Mouse (Mus musculus) heart, postnatal 0 days (tissue): ENCODE results near the gene Papln. TPM values are rescaled to one million over a fixed set of nuclear protein-coding genes. Genes with fewer than 3 reads are reported as not detected.

Experiments used
- ATAC-seq: fragments of 200-750 bp; cut with Nextera tagmentation; 2 replicates; pipeline ENCODE4 v1.8.0; 2017; ENCODE audit warnings: low read depth, moderate number of reproducible peaks, moderate library complexity; ENCODE audit not compliant: insufficient read depth
- DNase-seq: peaks from one replicate; pipeline ENCODE4 v3.0.0-alpha.2; 2016; ENCODE audit warnings: low spot score
- H3K27ac ChIP-seq: fragments of 300-500 bp; sonication (generic); 2 replicates; pipeline ENCODE4 v1.5.1; 2014; ENCODE audit warnings: low read depth, mild to moderate bottlenecking
- H3K27me3 ChIP-seq: fragments of 300-500 bp; sonication (generic); 2 replicates; pipeline ENCODE4 v1.6.1; 2014; ENCODE audit warnings: low read length, mixed read lengths; ENCODE audit not compliant: control insufficient read depth, insufficient read depth
- H3K36me3 ChIP-seq: fragments of 300-500 bp; sonication (generic); replicated peaks from 2 replicates; pipeline ENCODE4 v1.6.1; 2014; ENCODE audit warnings: low read length, mixed read lengths; ENCODE audit not compliant: control insufficient read depth, insufficient read depth
- H3K4me1 ChIP-seq: fragments of 300-500 bp; sonication (generic); 2 replicates; pipeline ENCODE4 v1.6.1; 2014; ENCODE audit warnings: antibody characterized with exemption; ENCODE audit not compliant: control insufficient read depth, insufficient read depth
- H3K4me2 ChIP-seq: fragments of 300-500 bp; sonication (generic); 2 replicates; pipeline ENCODE4 v1.6.1; 2014; ENCODE audit warnings: low read depth, mild to moderate bottlenecking, low read length, moderate library complexity
- H3K4me3 ChIP-seq: fragments of 300-500 bp; sonication (generic); 2 replicates; pipeline ENCODE4 v1.5.1; 2014; ENCODE audit warnings: low read depth, low read length
- H3K9ac ChIP-seq: fragments of 300-500 bp; sonication (generic); replicated peaks from 2 replicates; pipeline ENCODE4 v1.6.1; 2014; ENCODE audit warnings: low read depth, low read length, mixed read lengths
- H3K9me3 ChIP-seq: fragments of 300-500 bp; sonication (generic); replicated peaks from 2 replicates; pipeline ENCODE4 v1.6.1; 2016; ENCODE audit warnings: low read length; ENCODE audit not compliant: control insufficient read depth
- CTCF ChIP-seq: IDR thresholded peaks from 2 replicates; pipeline ENCODE4 v1.5.1; 2016; ENCODE audit warnings: antibody characterized with exemption, control low read depth, low read depth
- EP300 ChIP-seq: IDR thresholded peaks from 2 replicates; pipeline ENCODE4 v1.6.1; 2016; ENCODE audit warnings: antibody characterized with exemption, low read depth
- WGBS: fragments of 180-500 bp; shearing (Covaris S2); extraction: QIAGEN DNeasy Blood & Tissue Kit; methylation state at CpG from one replicate; pipeline ENCODE4 v1.1.7; 2014; 5-methylcytosine and 5-hydroxymethylcytosine counted together
- polyA plus RNA-seq: library from polyadenylated mRNA; unstranded; fragments of >200 nt; fragmentation: Nextera tagmentation; extraction: Ambion mirVana; gene quantifications from 2 replicates; pipeline ENCODE4 v1.2.1, GENCODE M21; 2015
- total RNA-seq: library from RNA; depleted of rRNA; stranded (reverse); fragments of >200 nt; gene quantifications from 2 replicates; pipeline ENCODE4 v1.2.3, GENCODE M21; 2014; ENCODE audit warnings: low replicate concordance; rRNA removed

Gene Papln
- 11.7 and 13.1 TPM in 2 replicates for total RNA-seq
- polyA plus RNA-seq: 1.2 and 1.4 TPM in 2 replicates

DNA sequence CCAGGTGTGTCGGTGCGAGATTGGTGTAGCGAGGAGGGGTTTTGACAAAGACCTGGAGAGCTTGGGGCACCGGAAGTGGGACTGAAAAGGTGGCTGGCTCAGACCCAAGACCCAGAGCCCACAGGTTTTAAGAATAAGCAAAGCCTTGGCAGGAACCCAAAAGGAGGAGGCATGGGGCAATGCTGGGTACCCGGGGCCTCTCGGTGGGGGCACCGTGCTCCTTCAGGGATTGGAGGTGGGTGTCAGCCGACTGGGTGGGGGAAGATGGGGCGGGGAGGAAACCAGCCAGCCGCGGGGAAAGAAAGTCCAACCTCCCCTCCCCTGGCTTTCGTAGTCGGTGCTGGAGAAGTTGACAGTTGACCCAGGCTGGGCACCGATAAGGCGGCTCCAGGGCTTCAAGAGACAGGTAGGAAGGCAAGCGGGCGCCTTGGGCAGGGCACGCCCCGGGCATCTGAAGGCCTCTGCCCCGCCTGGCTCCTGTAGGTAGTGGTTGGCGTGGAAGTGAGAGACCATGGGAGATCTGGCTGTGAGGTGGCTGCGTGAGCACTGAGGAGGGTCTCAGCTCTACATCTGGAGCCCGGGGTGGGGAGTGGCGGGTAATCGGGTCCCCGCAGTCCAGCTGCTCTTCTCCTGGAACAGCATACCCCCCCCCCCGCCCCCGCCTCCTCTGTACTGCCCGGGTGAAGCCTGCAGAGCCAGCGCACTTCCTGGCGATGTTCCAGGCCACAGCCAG is at the start of gene Papln:
Gene Papln (plus strand): TSS at position 324 of the 733 bp plus-strand sequence.
- H3K4me2 ChIP-seq: peak within 1 kb of the TSS; percentile 71
- peak within 1 kb of the TSS; percentile 42 for H3K4me3 ChIP-seq
- no peaks in the 10 kb centered on the region for H3K4me1 ChIP-seq
- TF ChIP-seq EP300 (no peak), CTCF (no peak)
- peak; percentile 24; the same call in 1 of the 2 replicates for ATAC-seq
- H3K27me3 ChIP-seq: 0 out of 2 replicates have a peak, but pooled peaks cover 7% of the 10 kb centered on the region
- 0 out of 2 replicates have a peak within 1 kb of the TSS, but pooled peaks have one; percentile 35 for H3K27ac ChIP-seq
- DNase-seq: no peak
- H3K9ac ChIP-seq: peak within 1 kb of the TSS; percentile 14; the same call in 1 of the 2 replicates
- H3K9me3 ChIP-seq: no peaks in the 10 kb centered on the region
- 4% methylated on average over 31 of the region's 31 CpGs for WGBS
- no peaks in the 10 kb centered on the region for H3K36me3 ChIP-seq

DNA sequence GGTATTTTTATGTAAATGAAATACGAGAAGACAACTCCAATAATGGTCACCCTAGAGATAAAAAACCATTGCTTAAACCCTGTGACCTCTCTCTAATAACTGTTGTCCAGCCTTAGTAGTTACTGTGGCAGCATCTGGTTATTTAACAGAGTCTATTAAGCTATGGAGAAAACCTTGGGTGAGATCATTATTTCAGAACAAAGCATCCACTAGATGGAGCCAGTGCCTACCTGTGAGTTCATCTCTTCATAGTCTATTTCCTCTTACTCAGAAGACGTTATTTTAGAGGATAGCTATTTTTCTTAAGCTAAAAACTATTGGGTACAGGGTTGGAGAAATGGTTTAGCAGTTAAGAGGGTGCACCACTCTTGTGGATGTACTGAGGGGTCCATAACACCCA is 49.7 kb upstream of the Papln start:
- Histone ChIP-seq H3K4me3 (no peak overlapping the region), H3K4me2 (no peak overlapping the region), H3K4me1 (no peaks in the 10 kb centered on the region), H3K9me3 (no peaks in the 10 kb centered on the region), H3K27ac (no peak overlapping the region), H3K27me3 (no peaks in the 10 kb centered on the region), H3K36me3 (peaks cover 72% of the 10 kb centered on the region), H3K9ac (no peak overlapping the region)
- 43% methylated on average over 2 of the region's 2 CpGs for WGBS
- DNase-seq: peak; percentile 55
- 0 out of 2 replicates have a peak, but pooled peaks have one; percentile 44 for ATAC-seq
- TF ChIP-seq CTCF (peak; percentile 77), EP300 (no peak)

DNA sequence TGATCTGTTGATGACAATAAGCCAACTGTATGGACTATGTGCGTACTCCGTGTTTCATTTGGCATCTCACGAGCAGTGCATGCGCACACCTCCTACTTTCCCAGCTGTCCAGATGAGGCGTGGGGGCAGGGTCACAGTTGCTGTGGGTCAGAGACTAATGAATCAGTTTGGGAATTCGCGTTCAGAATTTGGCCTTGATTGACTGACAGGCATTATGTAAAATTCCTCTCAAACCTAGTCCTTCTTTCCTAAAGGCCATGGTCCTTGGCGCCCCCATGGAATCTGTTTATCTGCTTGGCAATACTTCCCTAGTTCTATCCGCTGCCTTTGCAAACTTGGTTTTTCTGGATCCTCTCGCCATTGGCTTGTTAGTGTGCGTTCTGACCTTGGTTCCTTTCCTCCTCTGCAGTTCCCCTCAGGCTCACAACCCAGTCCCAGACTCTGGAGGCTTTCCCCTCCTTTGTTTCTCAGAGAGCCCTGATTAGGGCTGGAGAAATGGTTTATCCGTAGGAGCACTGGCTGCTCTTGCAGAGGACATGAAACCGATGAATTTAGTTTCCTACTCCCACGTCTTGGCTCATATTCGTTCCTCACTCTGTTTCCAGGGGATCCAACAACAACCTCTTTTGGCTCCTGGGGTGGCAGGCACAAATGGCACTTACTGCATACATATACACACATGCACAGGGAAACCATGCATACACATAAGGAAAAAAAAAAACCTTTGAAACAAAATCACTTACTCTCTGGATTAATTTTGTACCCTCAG is 46.8 kb upstream of the Papln start:
- 77% methylated on average over 15 of the region's 15 CpGs for WGBS
- no peak overlapping the region for H3K4me3 ChIP-seq
- H3K4me1 ChIP-seq: no peaks in the 10 kb centered on the region
- DNase-seq: no peak
- H3K36me3 ChIP-seq: peaks cover 76% of the 10 kb centered on the region
- H3K27ac ChIP-seq: peak overlapping the region; percentile 28
- H3K9ac ChIP-seq: no peak overlapping the region
- H3K27me3 ChIP-seq: no peaks in the 10 kb centered on the region
- H3K9me3 ChIP-seq: no peaks in the 10 kb centered on the region
- no peak overlapping the region for H3K4me2 ChIP-seq
- ATAC-seq: no peak
- TF ChIP-seq CTCF (no peak), EP300 (no peak)

- Histone ChIP-seq H3K27me3 (no peaks in the 10 kb centered on the region), H3K27ac (no peak overlapping the region), H3K36me3 (peaks cover 72% of the 10 kb centered on the region), H3K9me3 (no peaks in the 10 kb centered on the region), H3K4me3 (no peak overlapping the region), H3K9ac (no peak overlapping the region), H3K4me1 (no peaks in the 10 kb centered on the region), H3K4me2 (no peak overlapping the region)
- WGBS: 96% methylated on average over 1 of the region's 1 CpGs
- TF ChIP-seq CTCF: no peak
- no peak for TF ChIP-seq EP300
- DNase-seq: no peak
- no peak for ATAC-seq
Observed at GRCm38 (mm10) chr12:83719431-83719830, 44.0 kb upstream of the Papln start.

DNA sequence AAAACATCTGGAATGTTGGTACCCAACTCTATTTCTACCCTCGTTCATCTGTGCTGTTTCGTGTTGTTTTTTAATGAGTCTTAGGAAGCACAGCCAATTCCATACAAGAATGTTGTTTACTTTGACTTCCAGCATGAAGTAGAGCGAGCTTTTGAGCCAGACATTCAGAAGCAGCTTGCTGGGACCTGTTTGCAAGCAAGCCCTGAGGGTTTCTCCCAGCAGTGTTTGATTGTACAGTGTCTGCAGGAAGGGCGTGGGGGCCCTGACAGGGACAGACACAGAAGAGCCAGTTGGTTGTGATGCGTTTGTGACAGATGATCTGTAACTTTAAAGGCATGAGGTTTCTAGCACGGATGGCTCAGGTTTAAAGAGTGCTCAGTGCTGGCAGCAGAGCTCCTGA is 42.2 kb upstream of the Papln start:
- DNase-seq (no peak), ATAC-seq (no peak)
- H3K4me3 ChIP-seq: no peak overlapping the region
- no peaks in the 10 kb centered on the region for H3K4me1 ChIP-seq
- WGBS: 60% methylated on average over 6 of the region's 6 CpGs
- no peak overlapping the region for H3K9ac ChIP-seq
- no peak overlapping the region for H3K4me2 ChIP-seq
- H3K9me3 ChIP-seq: no peaks in the 10 kb centered on the region
- no peaks in the 10 kb centered on the region for H3K27me3 ChIP-seq
- TF ChIP-seq CTCF: no peak
- TF ChIP-seq EP300: no peak
- 0 out of 2 replicates have a peak overlapping the region, but pooled peaks have one; percentile 18 for H3K27ac ChIP-seq
- peaks cover 71% of the 10 kb centered on the region for H3K36me3 ChIP-seq
